Mouse (Mus musculus) ES-E14 (cell line): Measurements from ENCODE around the gene Pard3b. TPM values are rescaled to one million over a fixed set of nuclear protein-coding genes. Genes with fewer than 3 reads are reported as not detected.

Experiments used
- DNase-seq: peaks from one replicate; pipeline ENCODE4 v3.0.0-alpha.2; 2013; ENCODE audit warnings: low read depth, low spot score
- H3K27ac ChIP-seq: 2 replicates; pipeline ENCODE4 v1.5.1; 2012; ENCODE audit warnings: low read depth, mild to moderate bottlenecking, low read length, moderate library complexity, mixed read lengths; ENCODE audit not compliant: poor library complexity, insufficient read depth, severe bottlenecking
- H3K36me3 ChIP-seq: 2 replicates; pipeline ENCODE4 v1.6.1; 2012; ENCODE audit warnings: mild to moderate bottlenecking, low read length, moderate library complexity, mixed read lengths; ENCODE audit not compliant: control insufficient read depth, poor library complexity, insufficient read depth, severe bottlenecking
- H3K4me1 ChIP-seq, 2 experiments: fragments of 150-350 bp in 1 of 2; sonication (generic) in 1 of 2; 2 replicates each; pipeline ENCODE4 v1.6.1; 2012; ENCODE audit warnings: low read length in 2 of 2, mild to moderate bottlenecking in 1 of 2, mixed read lengths in 1 of 2; ENCODE audit not compliant: control insufficient read depth in 2 of 2, insufficient read depth in 2 of 2, poor library complexity in 1 of 2
- H3K4me3 ChIP-seq, 2 experiments: fragments of 150-350 bp in 1 of 2; sonication (generic) in 1 of 2; 2 replicates each; pipeline ENCODE4 v1.5.1; 2012; ENCODE audit warnings: low read length in 2 of 2, low read depth in 1 of 2, mild to moderate bottlenecking in 1 of 2, mixed read lengths in 1 of 2; ENCODE audit not compliant: insufficient read depth in 1 of 2, poor library complexity in 1 of 2, severe bottlenecking in 1 of 2
- H3K9ac ChIP-seq: 2 replicates; pipeline ENCODE4 v1.6.1; 2012; ENCODE audit warnings: low read depth, mild to moderate bottlenecking, low read length, mixed read lengths; ENCODE audit not compliant: poor library complexity, insufficient read depth, severe bottlenecking
- H3K9me3 ChIP-seq: fragments of 150-350 bp; sonication (generic); 2 replicates; pipeline ENCODE4 v1.6.1; 2012; ENCODE audit warnings: low read depth, mild to moderate bottlenecking, low read length; ENCODE audit not compliant: control insufficient read depth, insufficient read depth
- CHD2 ChIP-seq: IDR thresholded peaks from 2 replicates; pipeline ENCODE4 v1.6.1; 2014; ENCODE audit warnings: mild to moderate bottlenecking, low read depth, low read length, inconsistent platforms
- HCFC1 ChIP-seq: IDR thresholded peaks from 2 replicates; pipeline ENCODE4 v1.6.1; 2012; ENCODE audit warnings: low read length, inconsistent platforms, borderline replicate concordance; ENCODE audit not compliant: insufficient read depth
- MAFK ChIP-seq: IDR thresholded peaks from 2 replicates; pipeline ENCODE4 v1.6.1; 2014; ENCODE audit warnings: mild to moderate bottlenecking, low read depth, low read length, inconsistent platforms; ENCODE audit not compliant: insufficient read depth
- ZC3H11A ChIP-seq: IDR thresholded peaks from 2 replicates; pipeline ENCODE4 v1.6.1; 2012; ENCODE audit warnings: low read depth, mild to moderate bottlenecking, inconsistent platforms, low read length, borderline replicate concordance
- ZNF384 ChIP-seq: IDR thresholded peaks from 2 replicates; pipeline ENCODE4 v1.6.1; 2012; ENCODE audit warnings: low read depth, low read length, inconsistent platforms
- in situ Hi-C, 2 experiments: fragments of 600-800 bp; cut with MboI; formaldehyde crosslinking; loops; one replicate each; pipeline ENCODE4 v1.15.1; 2025; ENCODE audit warnings: low sequenced_read_pairs in 2 of 2, inconsistent platforms in 1 of 2; ENCODE audit not compliant: unreplicated experiment in 2 of 2
- total RNA-seq: library from RNA; depleted of rRNA; stranded (reverse); fragments of 300-350 nt; gene quantifications from 2 replicates; pipeline ENCODE4 v1.2.3, GENCODE M21; 2012

Gene Pard3b
- total RNA-seq, 1 experiment: 0.49 TPM

- H3K36me3 ChIP-seq: no peaks in the 10 kb centered on the region
- no peak for TF ChIP-seq CHD2
- no peak for TF ChIP-seq ZNF384
- no peak for TF ChIP-seq ZC3H11A
- no peak for TF ChIP-seq MAFK
- TF ChIP-seq HCFC1: no peak
- no peak for DNase-seq
- no peaks in the 10 kb centered on the region for H3K4me1 ChIP-seq
- no peak overlapping the region for H3K4me3 ChIP-seq
- in situ Hi-C loops: no loop called here
- no peak overlapping the region for H3K9ac ChIP-seq
- no peak overlapping the region for H3K27ac ChIP-seq
- no peaks in the 10 kb centered on the region for H3K9me3 ChIP-seq
Observed at GRCm38 (mm10) chr1:61820213-61820612, 181.6 kb downstream of the Pard3b start.

- in situ Hi-C loops: no loop called here
- Histone ChIP-seq H3K36me3 (no peaks in the 10 kb centered on the region), H3K9me3 (no peaks in the 10 kb centered on the region), H3K9ac (no peak overlapping the region), H3K4me1 (no peaks in the 10 kb centered on the region), H3K27ac (no peak overlapping the region), H3K4me3 (no peak overlapping the region)
- DNase-seq: no peak
- TF ChIP-seq HCFC1 (no peak), CHD2 (no peak), ZC3H11A (no peak), MAFK (no peak), ZNF384 (no peak)
Observed at GRCm38 (mm10) chr1:61825560-61826191, 187.1 kb downstream of the Pard3b start.

GRCm38 (mm10) chr1:61837006-61837544 lies 198.5 kb downstream of the Pard3b start:
- no peak for DNase-seq
- in situ Hi-C loops: no loop called here
- no peaks in the 10 kb centered on the region for H3K4me1 ChIP-seq
- H3K4me3 ChIP-seq: no peak overlapping the region
- TF ChIP-seq HCFC1 (no peak), ZNF384 (no peak), CHD2 (no peak), MAFK (no peak), ZC3H11A (no peak)
- H3K27ac ChIP-seq: no peak overlapping the region
- no peak overlapping the region for H3K9ac ChIP-seq
- no peaks in the 10 kb centered on the region for H3K36me3 ChIP-seq
- H3K9me3 ChIP-seq: no peaks in the 10 kb centered on the region; the same call in 1 of the 2 replicates

GRCm38 (mm10) chr1:61846606-61847005 lies 208.0 kb downstream of the Pard3b start:
- no peaks in the 10 kb centered on the region for H3K9me3 ChIP-seq
- in situ Hi-C loops: no loop called here
- no peak overlapping the region for H3K9ac ChIP-seq
- no peak overlapping the region for H3K4me3 ChIP-seq
- H3K27ac ChIP-seq: no peak overlapping the region
- no peaks in the 10 kb centered on the region for H3K4me1 ChIP-seq
- TF ChIP-seq HCFC1 (no peak), ZC3H11A (no peak)
- no peaks in the 10 kb centered on the region for H3K36me3 ChIP-seq
- DNase-seq: no peak
